In genomic region chr6:84229739-84230138, GRCm38 (mm10) we compare ENCODE assay signal across 26 mouse cellular contexts.
DNase-seq lines count a peak whose midpoint lies in the region; ATAC-seq and TF ChIP-seq lines count a peak whose summit lies in the region.
"Had no signal": no experiment of that assay in that cellular context is flagged by ENCODE, and none has a peak within 500 bp of the region (broad histone marks: within the 10 kb centered on the region; RNA-seq: fewer than 3 reads in every experiment).

No protein-coding gene starts in this region.

- peaks cover 60% of the 10 kb centered on the region for H3K4me1 ChIP-seq in forebrain, embryonic 10.5 days
- H3K4me1 ChIP-seq in forebrain, embryonic 14.5 days (ENCODE audit: control insufficient read depth, insufficient read depth, low read length) = no peaks in the 10 kb centered on the region; the same call in 1 of the 2 replicates
- peaks cover 17% of the 10 kb centered on the region for H3K4me1 ChIP-seq in kidney, adult 2 months (ENCODE audit: control insufficient read depth, insufficient read depth, low read length)
- peaks cover 78% of the 10 kb centered on the region for H3K4me1 ChIP-seq in embryonic facial prominence, embryonic 10.5 days
- H3K4me1 ChIP-seq in limb, embryonic 12.5 days (replicated peaks) = peaks cover 91% of the 10 kb centered on the region
- H3K4me1 ChIP-seq: megakaryocyte, embryonic 14.5 days had no signal

- no peak overlapping the region for H3K4me2 ChIP-seq in forebrain, embryonic 14.5 days (ENCODE audit: low read length)
- peak overlapping the region; percentile 6; the same call in 1 of the 2 replicates for H3K4me2 ChIP-seq in limb, embryonic 12.5 days
- H3K4me2 ChIP-seq: forebrain, embryonic 13.5 days; heart, embryonic 11.5 days; limb, embryonic 15.5 days; lung, embryonic 14.5 days; neural tube, embryonic 13.5 days had no signal

- no peak for ATAC-seq in forebrain, embryonic 14.5 days
- ATAC-seq in limb, embryonic 12.5 days (ENCODE audit: insufficient number of reproducible peaks, insufficient read depth, low FRiP score, low TSS enrichment, low read depth) = no peak
- ATAC-seq: forebrain, embryonic 13.5 days; hindbrain, embryonic 16.5 days; intestine, embryonic 16.5 days; midbrain, embryonic 16.5 days had no signal

- DNase-seq in forebrain, embryonic 10.5 days (ENCODE audit: extremely low spot score, low spot score) = no peak
- no peak for DNase-seq in forebrain, embryonic 14.5 days (ENCODE audit: low spot score)
- peak; percentile 12 to 29 for DNase-seq in kidney, postnatal 4 days
- DNase-seq in kidney, adult 2 months = no peak
- peak; percentile 56 for DNase-seq in embryonic facial prominence, embryonic 10.5 days (ENCODE audit: low spot score)
- no peak for DNase-seq in gastrocnemius, adult 18-20 months (ENCODE audit: low spot score)
- DNase-seq: adrenal gland, postnatal 14 days; cerebellum, adult 9-10 months; gastrocnemius, postnatal 25 days; lung, embryonic 14.5 days; right cerebral cortex, adult 18-20 months; right cerebral cortex, postnatal 4 days; thymus, postnatal 36 days had no signal

- H3K27me3 ChIP-seq in forebrain, embryonic 10.5 days (ENCODE audit: poor library complexity, severe bottlenecking) = peaks cover 17% of the 10 kb centered on the region
- no peaks in the 10 kb centered on the region for H3K27me3 ChIP-seq in forebrain, embryonic 14.5 days (replicated peaks; ENCODE audit: control insufficient read depth, insufficient read depth, low read length)
- H3K27me3 ChIP-seq in kidney, adult 2 months (replicated peaks; ENCODE audit: control insufficient read depth, insufficient read depth, low read length) = no peaks in the 10 kb centered on the region
- H3K27me3 ChIP-seq in embryonic facial prominence, embryonic 10.5 days (replicated peaks; ENCODE audit: low read depth, poor library complexity, severe bottlenecking) = peaks cover 51% of the 10 kb centered on the region
- no peaks in the 10 kb centered on the region for H3K27me3 ChIP-seq in limb, embryonic 12.5 days
- H3K27me3 ChIP-seq: forebrain, embryonic 13.5 days; limb, embryonic 15.5 days; neural tube, embryonic 13.5 days had no signal

- H3K4me3 ChIP-seq in forebrain, embryonic 10.5 days = no peak overlapping the region
- H3K4me3 ChIP-seq in forebrain, embryonic 14.5 days (ENCODE audit: low read depth, low read length) = no peak overlapping the region
- H3K4me3 ChIP-seq in kidney, adult 2 months (ENCODE audit: insufficient read depth, low read depth, low read length) = no peak overlapping the region
- H3K4me3 ChIP-seq in embryonic facial prominence, embryonic 10.5 days = no peak overlapping the region
- no peak overlapping the region for H3K4me3 ChIP-seq in limb, embryonic 12.5 days (replicated peaks)
- H3K4me3 ChIP-seq: erythroblast, embryonic 14.5 days; forebrain, embryonic 13.5 days; hindbrain, embryonic 10.5 days; limb, embryonic 15.5 days; megakaryocyte, embryonic 14.5 days; myocyte; neural tube, embryonic 13.5 days had no signal

- no peak for TF ChIP-seq CTCF in kidney, adult 2 months (conservative IDR thresholded peaks at IDR 0.05; ENCODE audit: insufficient read depth, insufficient read length, low read depth, low read length)

- H3K9ac ChIP-seq in forebrain, embryonic 14.5 days (ENCODE audit: low read length) = no peak overlapping the region
- no peak overlapping the region for H3K9ac ChIP-seq in limb, embryonic 12.5 days (replicated peaks)
- H3K9ac ChIP-seq: forebrain, embryonic 13.5 days; limb, embryonic 15.5 days; liver, embryonic 14.5 days; lung, embryonic 14.5 days; neural tube, embryonic 13.5 days had no signal

- no peaks in the 10 kb centered on the region for H3K36me3 ChIP-seq in forebrain, embryonic 10.5 days (replicated peaks)
- no peaks in the 10 kb centered on the region for H3K36me3 ChIP-seq in forebrain, embryonic 14.5 days (ENCODE audit: control insufficient read depth, insufficient read depth, low read length)
- H3K36me3 ChIP-seq in kidney, adult 2 months (ENCODE audit: control insufficient read depth, insufficient read depth, low read length) = no peaks in the 10 kb centered on the region
- H3K36me3 ChIP-seq in embryonic facial prominence, embryonic 10.5 days (replicated peaks) = no peaks in the 10 kb centered on the region
- H3K36me3 ChIP-seq in limb, embryonic 12.5 days = no peaks in the 10 kb centered on the region
- H3K36me3 ChIP-seq: hindbrain, embryonic 10.5 days; limb, embryonic 15.5 days; neural tube, embryonic 13.5 days had no signal

- peak overlapping the region; percentile 63 for H3K27ac ChIP-seq in forebrain, embryonic 10.5 days
- H3K27ac ChIP-seq in forebrain, embryonic 14.5 days (ENCODE audit: low read depth, low read length) = no peak overlapping the region
- no peak overlapping the region for H3K27ac ChIP-seq in kidney, adult 2 months (ENCODE audit: insufficient read depth, low read depth, low read length)
- peak overlapping the region; percentile 30 for H3K27ac ChIP-seq in embryonic facial prominence, embryonic 10.5 days (replicated peaks)
- H3K27ac ChIP-seq in limb, embryonic 12.5 days = peak overlapping the region; percentile 66
- H3K27ac ChIP-seq: forebrain, embryonic 13.5 days; liver, embryonic 14.5 days; neural tube, embryonic 13.5 days had no signal

- no peaks in the 10 kb centered on the region for H3K9me3 ChIP-seq in forebrain, embryonic 10.5 days
- no peaks in the 10 kb centered on the region for H3K9me3 ChIP-seq in forebrain, embryonic 14.5 days (replicated peaks; ENCODE audit: control insufficient read depth, low read length)
- H3K9me3 ChIP-seq in embryonic facial prominence, embryonic 10.5 days = no peaks in the 10 kb centered on the region
- H3K9me3 ChIP-seq in limb, embryonic 12.5 days = no peaks in the 10 kb centered on the region
- H3K9me3 ChIP-seq: forebrain, embryonic 13.5 days; hindbrain, embryonic 10.5 days; limb, embryonic 15.5 days; megakaryocyte, embryonic 14.5 days; neural tube, embryonic 13.5 days had no signal

- 64% methylated on average over 7 of the region's 7 CpGs for WGBS in forebrain, embryonic 10.5 days
- 61% methylated on average over 7 of the region's 7 CpGs for WGBS in forebrain, embryonic 14.5 days
- 78% methylated on average over 7 of the region's 7 CpGs for WGBS in kidney, adult 2 months
- 40% methylated on average over 7 of the region's 7 CpGs for WGBS in embryonic facial prominence, embryonic 10.5 days
- WGBS in limb, embryonic 12.5 days = 10% methylated on average over 7 of the region's 7 CpGs

- no peak for TF ChIP-seq POLR2A in kidney, adult 2 months (IDR thresholded peaks at IDR 0.05; ENCODE audit: low read depth, low read length)

Comparison
In these comparisons a context has a peak if more than half of its experiments do, and no peak if none do; other contexts are left out.
1. DNase-seq: peak in kidney, postnatal 4 days (2 of 2) and embryonic facial prominence, embryonic 10.5 days (single experiment); none in forebrain, embryonic 10.5 days (single experiment), forebrain, embryonic 14.5 days (single experiment), kidney, adult 2 months (single experiment) and gastrocnemius, adult 18-20 months (single experiment).
2. H3K27ac ChIP-seq: peak in forebrain, embryonic 10.5 days (single experiment), embryonic facial prominence, embryonic 10.5 days (single experiment) and limb, embryonic 12.5 days (single experiment); none in forebrain, embryonic 14.5 days (single experiment) and kidney, adult 2 months (single experiment).